ENCODE assay signal across 9 mouse cellular contexts in genomic region chr11:54727327-54727901, GRCm38 (mm10).
DNase-seq lines count a peak whose midpoint lies in the region; ATAC-seq and TF ChIP-seq lines count a peak whose summit lies in the region.
"Had no signal": no experiment of that assay in that cellular context is flagged by ENCODE, and none has a peak within 500 bp of the region (broad histone marks: within the 10 kb centered on the region; RNA-seq: fewer than 3 reads in every experiment).

No protein-coding gene starts in this region.

- intact Hi-C loops in heart, adult 2 months (cut with DNase I): no loop called here

- no peak overlapping the region for H3K4me2 ChIP-seq in kidney, embryonic 16.5 days (replicated peaks; ENCODE audit: low read depth, low read length)
- H3K4me2 ChIP-seq in hindbrain, embryonic 16.5 days (ENCODE audit: low read length): no peak overlapping the region
- H3K4me2 ChIP-seq: neural tube, embryonic 13.5 days had no signal

- H3K36me3 ChIP-seq in kidney, embryonic 16.5 days (ENCODE audit: insufficient read depth, low read length): peaks cover 26% of the 10 kb centered on the region
- H3K36me3 ChIP-seq in heart, adult 2 months (ENCODE audit: control insufficient read depth, insufficient read depth, low read length): peaks cover 6% of the 10 kb centered on the region
- peaks cover 3% of the 10 kb centered on the region; the same call in 1 of the 2 replicates for H3K36me3 ChIP-seq in spleen, adult 2 months (ENCODE audit: control insufficient read depth, insufficient read depth, low read length)
- peaks cover 11% of the 10 kb centered on the region for H3K36me3 ChIP-seq in hindbrain, embryonic 16.5 days (ENCODE audit: control insufficient read depth, insufficient read depth, low read length)

- 0 out of 2 replicates have a peak overlapping the region, but pooled peaks have one; percentile 29 for H3K27ac ChIP-seq in kidney, embryonic 16.5 days (ENCODE audit: low read length)
- peak overlapping the region; percentile 57 for H3K27ac ChIP-seq in heart, adult 2 months
- H3K27ac ChIP-seq in spleen, adult 2 months (ENCODE audit: insufficient read depth, low read length): peak overlapping the region; percentile 96
- H3K27ac ChIP-seq in hindbrain, embryonic 16.5 days (ENCODE audit: low read depth, low read length): no peak overlapping the region
- H3K27ac ChIP-seq: neural tube, embryonic 13.5 days had no signal

- DNase-seq in kidney, adult 18-20 months: no peak
- DNase-seq in heart, adult 2 months: peak; percentile 28 to 72
- DNase-seq in layer of hippocampus, adult 9-10 months (ENCODE audit: low spot score): peak; percentile 40
- DNase-seq in spleen, adult 2 months (ENCODE audit: low read depth in 1 of 2, low spot score in 2 of 2): peak; percentile 68 to 77
- DNase-seq in cerebellum, adult 9-11 months: no peak
- DNase-seq in gastrocnemius, postnatal 10 days: no peak

- TF ChIP-seq CTCF in heart, adult 2 months (IDR thresholded peaks at IDR 0.05): peak; percentile 53
- TF ChIP-seq CTCF in spleen, adult 2 months (IDR thresholded peaks at IDR 0.05; ENCODE audit: extremely low read depth, insufficient read depth, insufficient read length, insufficient replicate concordance): no peak

- no peaks in the 10 kb centered on the region for H3K9me3 ChIP-seq in kidney, embryonic 16.5 days (ENCODE audit: low read length)
- H3K9me3 ChIP-seq in hindbrain, embryonic 16.5 days (ENCODE audit: control insufficient read depth, low read length): no peaks in the 10 kb centered on the region
- H3K9me3 ChIP-seq: neural tube, embryonic 13.5 days had no signal

- ATAC-seq in kidney, embryonic 16.5 days (ENCODE audit: low FRiP score, low TSS enrichment): no peak
- no peak for ATAC-seq in hindbrain, embryonic 16.5 days

- TF ChIP-seq POLR2A in heart, adult 2 months (IDR thresholded peaks at IDR 0.05; ENCODE audit: insufficient read depth, low read depth, low read length): no peak
- no peak for TF ChIP-seq POLR2A in spleen, adult 2 months (IDR thresholded peaks at IDR 0.05; ENCODE audit: low read depth, low read length)

- no peak overlapping the region for H3K9ac ChIP-seq in kidney, embryonic 16.5 days (replicated peaks; ENCODE audit: low read length)
- no peak overlapping the region; the same call in 1 of the 2 replicates for H3K9ac ChIP-seq in heart, adult 2 months (ENCODE audit: low read depth, low read length)
- H3K9ac ChIP-seq in hindbrain, embryonic 16.5 days (ENCODE audit: low read depth, low read length): no peak overlapping the region
- H3K9ac ChIP-seq: neural tube, embryonic 13.5 days had no signal

- peaks cover 13% of the 10 kb centered on the region; the same call in 1 of the 2 replicates for H3K4me1 ChIP-seq in kidney, embryonic 16.5 days (ENCODE audit: insufficient read depth, low read length)
- peaks cover 18% of the 10 kb centered on the region for H3K4me1 ChIP-seq in heart, adult 2 months (ENCODE audit: control insufficient read depth, insufficient read depth, low read length)
- peaks cover 36% of the 10 kb centered on the region for H3K4me1 ChIP-seq in spleen, adult 2 months (ENCODE audit: control insufficient read depth, insufficient read depth, insufficient read length)
- H3K4me1 ChIP-seq in hindbrain, embryonic 16.5 days (ENCODE audit: control insufficient read depth, insufficient read depth, low read depth, low read length): peaks cover 5% of the 10 kb centered on the region

- no peaks in the 10 kb centered on the region for H3K27me3 ChIP-seq in kidney, embryonic 16.5 days (ENCODE audit: insufficient read depth, low read length)
- H3K27me3 ChIP-seq in heart, adult 2 months (ENCODE audit: control insufficient read depth, insufficient read depth, low read length): no peaks in the 10 kb centered on the region
- H3K27me3 ChIP-seq in spleen, adult 2 months (ENCODE audit: control insufficient read depth, insufficient read depth, low read length): no peaks in the 10 kb centered on the region
- no peaks in the 10 kb centered on the region for H3K27me3 ChIP-seq in hindbrain, embryonic 16.5 days (replicated peaks; ENCODE audit: control insufficient read depth, insufficient read depth, low read length)
- H3K27me3 ChIP-seq: neural tube, embryonic 13.5 days had no signal

- no peak overlapping the region for H3K4me3 ChIP-seq in kidney, embryonic 16.5 days (ENCODE audit: low read length)
- H3K4me3 ChIP-seq in heart, adult 2 months: no peak overlapping the region
- H3K4me3 ChIP-seq in spleen, adult 2 months (ENCODE audit: extremely low read depth, insufficient read depth, insufficient read length): no peak overlapping the region
- no peak overlapping the region for H3K4me3 ChIP-seq in hindbrain, embryonic 16.5 days (ENCODE audit: low read length)
- H3K4me3 ChIP-seq: neural tube, embryonic 13.5 days had no signal

- no peaks in the 10 kb centered on the region; the same call in 1 of the 2 replicates for H3K79me2 ChIP-seq in heart, adult 2 months (replicated peaks; ENCODE audit: control insufficient read depth, insufficient read depth, low read length)

- WGBS in kidney, embryonic 16.5 days: 55% methylated on average over 5 of the region's 5 CpGs
- 14% methylated on average over 5 of the region's 5 CpGs for WGBS in heart, adult 2 months
- 8% methylated on average over 5 of the region's 5 CpGs for WGBS in spleen, adult 2 months
- WGBS in hindbrain, embryonic 16.5 days: 77% methylated on average over 5 of the region's 5 CpGs

- TF ChIP-seq EP300 in heart, adult 2 months (IDR thresholded peaks at IDR 0.05; ENCODE audit: insufficient read depth, low read depth, low read length): 0 out of 2 replicates have a peak, but pooled peaks have one; percentile 19

Comparison
In these comparisons a context has a peak if more than half of its experiments do, and no peak if none do; other contexts are left out.
1. DNase-seq: peak in heart, adult 2 months (2 of 2), layer of hippocampus, adult 9-10 months (single experiment) and spleen, adult 2 months (2 of 2); none in kidney, adult 18-20 months (single experiment), cerebellum, adult 9-11 months (single experiment) and gastrocnemius, postnatal 10 days (single experiment).